Mouse (Mus musculus) kidney, postnatal 4 days (tissue): ENCODE measurements around the gene Gpr37.
A peak's percentile ranks its signal among the peaks of the same experiment; 100 is the strongest.

ENCODE experiments used
- DNase-seq, 2 experiments: peaks; one replicate each; pipeline ENCODE4 v3.0.0; 2021; ENCODE audit warnings: mixed read lengths in 2 of 2

The Gpr37 gene

DNA sequence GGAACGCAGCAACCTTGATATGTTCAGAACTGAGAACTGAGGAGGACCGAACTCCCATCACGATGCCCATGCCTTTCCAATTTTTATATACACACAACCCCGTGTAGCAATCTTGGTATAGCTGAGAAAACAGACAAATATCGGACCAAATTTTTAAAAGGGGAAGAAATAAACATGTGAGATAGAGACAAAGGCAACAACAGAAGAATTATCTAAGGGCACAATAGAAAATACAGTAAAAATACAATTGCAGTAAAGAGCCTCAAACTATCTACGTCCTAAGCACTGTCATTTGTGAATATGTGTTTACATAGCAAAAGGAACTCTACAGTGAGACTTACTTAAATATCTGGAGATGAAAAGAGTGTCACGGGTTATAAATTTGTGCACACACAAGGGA, at the start of gene Gpr37:
Gene Gpr37, minus strand, starts transcription at position 101 of the 400 bp plus-strand sequence.
- DNase-seq: no peak

DNA sequence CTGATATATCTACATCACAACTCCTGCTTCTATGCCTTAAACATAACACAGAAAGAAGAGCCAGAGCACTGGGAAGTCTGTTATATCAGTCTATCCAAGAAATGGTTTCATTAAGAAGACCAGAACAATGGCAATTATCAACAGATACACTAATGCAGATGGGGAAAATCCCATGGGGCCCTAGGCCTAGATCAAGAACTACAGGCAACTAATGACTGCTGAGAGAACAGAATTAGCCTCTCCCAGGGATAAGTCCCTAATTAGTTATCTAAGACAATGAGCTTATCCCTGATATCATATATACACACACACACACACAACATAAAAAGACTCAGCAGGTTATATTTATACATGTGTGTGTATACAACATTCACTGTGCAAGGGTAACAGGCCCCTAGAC, 46.0 kb upstream of the Gpr37 start:
- DNase-seq: no peak

DNA sequence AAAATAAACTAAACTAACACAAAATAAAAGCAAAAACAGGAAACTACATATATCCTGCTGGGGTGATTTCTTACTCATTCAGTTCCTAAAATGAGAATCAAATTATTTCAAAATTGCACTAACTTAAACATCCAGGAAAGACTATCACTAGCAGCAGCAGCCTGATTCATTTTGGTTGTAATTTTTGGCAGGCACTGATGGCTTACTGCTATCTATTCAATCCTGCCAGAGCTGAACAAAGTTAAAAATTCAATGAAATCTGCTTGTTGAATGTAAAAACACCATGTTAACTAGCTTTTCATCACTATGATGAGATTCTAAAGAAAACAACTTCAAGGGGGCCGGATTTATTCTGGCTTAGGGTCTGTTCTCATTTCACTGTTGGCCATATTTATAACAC, 36.0 kb upstream of the Gpr37 start:
- no peak for DNase-seq

DNA sequence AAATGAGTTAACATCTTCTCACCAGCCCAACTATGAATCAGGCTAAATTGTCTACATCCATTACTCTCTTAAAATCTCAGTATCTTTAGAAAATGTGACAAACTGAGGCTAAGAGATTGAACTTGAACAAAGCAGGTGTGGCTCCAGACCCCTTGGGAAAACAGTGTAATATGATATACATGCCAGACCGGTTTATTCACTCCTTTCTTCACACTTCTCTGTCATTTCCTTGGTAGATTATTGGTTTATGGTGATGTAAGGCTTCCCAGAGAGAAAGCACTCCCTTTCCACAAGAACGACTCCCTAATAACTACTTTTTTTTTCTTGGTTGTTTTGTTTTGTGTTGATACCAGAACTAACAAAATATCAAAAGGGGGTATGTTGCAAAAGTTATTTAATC, 20.1 kb upstream of the Gpr37 start:
- DNase-seq: no peak

DNA sequence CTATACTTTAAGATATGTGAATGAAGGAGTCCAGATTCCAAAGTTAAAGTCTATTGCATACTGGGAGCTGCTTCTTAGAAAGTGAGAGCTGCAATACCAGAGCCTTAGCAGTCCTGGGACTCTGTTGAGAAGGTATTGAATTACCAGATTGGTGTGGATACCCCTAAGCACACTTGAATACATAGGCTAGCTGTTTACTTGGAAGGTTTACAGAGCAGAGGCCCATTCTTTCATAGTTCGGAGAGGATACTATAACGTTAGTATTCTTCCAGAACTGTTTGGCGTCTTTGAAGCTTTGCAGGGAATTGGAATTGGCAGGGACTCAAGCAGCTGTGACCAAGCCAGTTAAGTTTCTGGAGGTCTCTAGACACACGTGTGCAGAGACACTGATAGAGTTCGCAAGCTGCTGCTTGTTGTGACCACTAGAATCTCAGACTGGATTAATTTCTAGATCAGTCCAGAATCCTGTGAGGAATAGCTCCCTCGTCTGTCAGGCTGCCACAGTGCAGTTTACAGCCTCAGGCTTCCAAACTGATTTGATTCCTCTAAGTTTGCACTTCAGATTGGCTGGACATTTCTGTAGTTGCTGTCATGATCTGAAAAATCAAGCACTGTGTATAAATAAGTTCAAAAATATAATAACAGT, 18.8 kb upstream of the Gpr37 start:
- peak; percentile 60 to 63 for DNase-seq

DNA sequence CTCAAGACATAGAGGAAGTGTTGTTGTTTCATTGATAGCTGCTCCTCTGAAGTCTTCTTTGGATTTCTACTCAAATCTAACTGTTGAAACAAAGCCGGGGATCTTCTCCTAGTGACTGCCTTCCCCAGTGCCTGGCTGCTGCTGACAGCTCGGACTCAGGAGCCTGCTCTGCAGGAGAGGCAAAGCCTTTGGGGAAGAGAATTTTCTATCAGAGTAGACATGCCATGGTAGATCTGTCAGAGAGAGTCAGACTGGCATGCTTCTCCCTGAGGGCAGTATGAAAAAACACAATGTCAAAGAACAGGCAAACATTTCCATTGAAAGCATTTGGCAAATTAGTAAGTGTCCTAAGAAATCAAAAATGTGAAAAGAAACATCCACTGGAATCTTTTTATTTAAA, 9.4 kb upstream of the Gpr37 start:
- DNase-seq: no peak

DNA sequence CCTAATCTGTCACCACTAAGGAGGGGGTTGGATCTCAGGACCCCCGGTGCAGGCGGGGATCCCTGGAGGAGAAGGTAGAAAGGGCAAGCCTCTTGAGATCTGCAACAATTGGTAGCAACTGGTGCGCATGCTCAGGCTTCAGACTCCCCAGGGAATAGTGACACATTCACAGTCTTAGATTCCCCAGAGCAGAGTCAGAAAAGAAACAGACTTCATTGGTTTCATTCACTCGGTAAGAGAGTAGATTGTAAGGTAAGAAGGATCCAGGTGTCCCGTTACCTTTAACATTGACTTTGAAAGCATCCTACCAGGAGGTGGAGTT, 284 bp downstream of the Gpr37 start:
- peak; percentile 33 to 48 for DNase-seq

DNA sequence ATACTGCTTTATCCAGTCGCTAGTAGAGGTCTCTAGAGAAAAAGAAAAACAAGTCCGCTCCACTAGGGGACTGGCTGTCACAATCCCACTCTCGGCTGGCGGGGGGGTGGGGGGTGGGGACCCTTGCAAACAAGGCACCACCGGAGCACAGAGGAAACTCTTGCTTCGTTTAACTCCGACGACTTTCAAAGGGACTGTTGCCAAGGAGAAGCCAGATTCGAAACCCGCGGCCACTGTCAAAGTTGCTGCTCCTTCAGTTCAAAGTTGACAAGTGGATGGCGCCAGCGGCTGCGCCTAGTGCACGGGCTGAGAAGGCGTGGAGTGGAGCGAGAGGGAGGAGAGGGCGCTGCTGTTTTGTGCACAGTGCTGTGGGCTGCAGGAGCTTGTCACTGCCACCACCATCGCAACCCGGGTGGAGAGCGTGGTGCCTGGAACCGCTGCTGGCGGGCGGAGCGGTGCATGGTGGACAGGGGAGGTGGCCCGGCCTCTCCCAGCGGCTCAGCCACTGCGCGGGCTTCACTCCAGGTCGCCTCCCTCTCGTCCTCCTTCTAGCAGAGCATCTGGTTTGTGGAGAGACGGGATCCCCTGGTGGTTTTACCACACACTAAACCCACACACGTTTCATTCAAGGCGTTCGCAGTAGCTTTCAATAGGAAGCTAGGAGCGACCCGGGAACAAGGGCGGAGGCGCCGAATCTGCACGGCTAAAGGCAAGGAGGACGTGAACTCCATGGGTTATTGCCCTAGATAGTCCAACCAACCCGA, 827 bp downstream of the Gpr37 start:
- peak; percentile 46 to 58 for DNase-seq

DNA sequence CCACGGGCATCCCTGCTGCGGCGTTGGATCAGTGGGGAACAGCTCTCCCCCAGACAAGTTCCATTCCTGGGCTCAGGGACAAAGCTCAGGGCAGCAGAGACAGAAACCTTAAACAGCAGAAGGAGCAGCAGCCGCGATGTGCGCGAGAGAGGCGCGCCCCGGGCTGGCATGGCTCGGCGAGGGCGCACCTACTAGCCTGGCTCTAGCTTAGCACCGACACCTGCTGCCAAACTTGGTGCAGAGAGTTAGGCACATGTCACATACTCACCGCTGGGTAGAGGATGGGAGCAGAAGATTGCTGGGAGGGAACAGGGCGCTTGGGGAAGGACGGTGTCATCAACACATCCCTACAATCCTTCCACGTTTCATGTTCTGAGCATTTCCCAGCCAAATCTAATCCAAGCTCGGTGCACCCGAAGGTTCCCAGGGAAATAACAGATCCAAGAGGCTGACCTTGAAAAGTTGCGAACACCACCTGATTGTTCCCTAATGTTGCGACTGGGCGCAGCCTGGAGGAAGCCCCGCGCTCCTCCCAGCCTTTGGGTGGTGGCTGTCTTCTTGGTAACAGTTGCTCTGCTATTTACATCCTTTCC, 1.5 kb downstream of the Gpr37 start:
- DNase-seq: peak; percentile 2 to 6

DNA sequence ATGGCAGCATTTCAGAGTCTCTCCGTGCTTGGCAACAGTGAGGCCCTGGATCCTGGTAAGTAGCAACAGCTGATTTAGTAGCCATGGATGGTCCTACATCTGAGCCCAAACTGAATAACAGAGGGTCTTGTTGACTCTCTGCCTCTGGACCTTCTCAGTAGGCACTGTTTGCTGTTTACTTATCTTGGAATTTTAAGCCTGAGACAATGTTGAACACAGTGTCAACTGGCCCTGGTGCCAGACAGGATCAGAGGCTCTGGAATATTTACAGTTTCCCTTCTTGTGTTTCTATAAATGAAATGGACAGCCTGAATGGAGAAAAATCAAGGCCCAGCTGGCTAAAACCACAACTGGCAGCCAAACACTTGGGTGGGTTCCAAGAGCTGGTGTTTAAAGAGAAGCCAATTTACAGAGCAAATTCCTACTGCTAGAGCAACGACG, 3.7 kb downstream of the Gpr37 start:
- DNase-seq: peak; percentile 8 to 22

DNA sequence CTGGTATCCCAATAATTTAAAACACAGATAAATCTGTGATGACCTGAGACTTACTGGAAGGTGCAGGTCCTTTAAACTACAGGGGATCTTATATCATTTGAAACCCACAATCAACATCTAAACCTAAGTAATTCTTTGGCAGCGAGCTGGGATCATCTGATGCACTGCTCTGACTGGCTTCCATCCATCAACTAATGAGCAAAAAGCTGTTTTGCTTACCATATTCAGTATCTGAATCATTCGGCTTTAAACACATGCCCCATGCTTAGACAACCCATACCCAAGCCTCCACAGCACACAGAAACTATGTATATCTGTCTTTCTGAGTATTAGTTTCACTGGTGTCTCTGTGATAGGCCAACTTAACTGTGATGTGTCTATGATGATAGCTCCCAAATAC, 6.1 kb downstream of the Gpr37 start:
- DNase-seq: no peak

DNA sequence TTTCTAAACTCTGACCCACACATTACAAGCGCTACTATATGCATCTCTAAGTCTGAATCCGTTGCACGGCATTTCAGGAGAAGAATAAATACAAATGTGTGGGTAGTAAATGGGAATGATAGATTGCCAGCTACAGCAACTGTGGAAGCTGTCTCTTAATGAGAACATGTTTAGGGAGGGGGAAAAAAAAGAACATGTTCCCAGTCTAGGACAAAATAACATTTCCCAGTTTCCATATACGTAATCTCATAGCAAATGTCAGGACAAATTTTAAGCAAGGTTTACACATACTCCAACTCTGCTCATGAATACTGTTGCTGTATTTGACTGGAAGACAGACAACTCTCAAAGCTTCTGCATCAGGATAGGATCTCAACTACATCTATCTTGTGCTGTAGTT, 15.4 kb downstream of the Gpr37 start:
- no peak for DNase-seq

DNA sequence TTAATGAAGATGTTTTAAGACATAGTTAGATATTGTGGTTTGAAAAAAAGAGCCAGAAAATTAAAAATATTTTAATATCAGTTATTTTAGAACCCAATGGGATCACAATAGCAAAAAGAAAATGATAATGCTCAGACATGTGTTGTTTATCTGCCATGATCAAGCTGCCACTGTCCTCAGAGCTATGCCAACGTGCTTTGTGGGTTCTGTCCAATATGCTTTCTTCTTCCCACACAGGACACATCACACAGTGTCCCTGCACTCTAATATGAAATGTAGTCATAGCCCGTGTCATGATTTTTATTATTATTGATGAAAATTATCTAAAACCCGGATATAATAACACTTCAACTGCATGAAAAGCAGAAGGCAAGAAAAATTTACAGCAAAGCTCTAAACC, 16.7 kb downstream of the Gpr37 start:
- DNase-seq: no peak

DNA sequence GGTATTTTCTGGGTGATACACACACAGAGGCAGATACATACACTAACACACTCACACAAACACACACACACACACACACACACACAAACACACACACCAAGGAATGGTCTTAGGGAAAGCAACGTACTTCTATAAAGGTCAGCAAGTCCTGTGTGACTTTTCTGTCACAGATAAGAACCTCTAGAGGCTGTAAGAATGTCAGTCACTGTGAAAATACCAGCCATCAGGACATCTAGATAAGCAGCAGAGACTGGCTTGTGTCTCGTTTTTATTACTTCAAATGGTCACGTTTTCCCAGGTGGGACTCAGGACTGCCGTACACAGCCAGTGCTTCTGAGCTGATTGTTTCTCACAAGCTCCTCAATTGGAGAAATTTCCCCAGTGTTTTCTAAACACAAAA, 20.4 kb downstream of the Gpr37 start:
- DNase-seq: no peak

DNA sequence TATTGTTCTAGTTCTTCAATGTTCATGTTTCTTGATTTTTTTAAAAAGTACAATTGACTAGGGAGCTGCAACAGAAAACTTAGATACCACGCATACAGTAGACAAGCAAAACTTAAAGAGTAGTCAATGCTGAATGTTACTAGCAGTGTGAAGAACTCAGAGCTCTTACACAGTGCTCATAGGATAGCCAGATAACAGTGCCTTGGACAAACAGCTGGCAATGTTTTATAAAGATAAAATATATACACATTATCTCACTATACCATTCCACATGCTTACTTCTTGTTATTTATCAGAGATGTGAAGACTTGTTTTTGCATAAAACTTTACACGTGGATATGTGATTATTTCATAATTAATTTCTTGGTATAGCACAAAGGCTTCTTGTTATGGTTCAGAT, 26.6 kb downstream of the Gpr37 start:
- DNase-seq: no peak

DNA sequence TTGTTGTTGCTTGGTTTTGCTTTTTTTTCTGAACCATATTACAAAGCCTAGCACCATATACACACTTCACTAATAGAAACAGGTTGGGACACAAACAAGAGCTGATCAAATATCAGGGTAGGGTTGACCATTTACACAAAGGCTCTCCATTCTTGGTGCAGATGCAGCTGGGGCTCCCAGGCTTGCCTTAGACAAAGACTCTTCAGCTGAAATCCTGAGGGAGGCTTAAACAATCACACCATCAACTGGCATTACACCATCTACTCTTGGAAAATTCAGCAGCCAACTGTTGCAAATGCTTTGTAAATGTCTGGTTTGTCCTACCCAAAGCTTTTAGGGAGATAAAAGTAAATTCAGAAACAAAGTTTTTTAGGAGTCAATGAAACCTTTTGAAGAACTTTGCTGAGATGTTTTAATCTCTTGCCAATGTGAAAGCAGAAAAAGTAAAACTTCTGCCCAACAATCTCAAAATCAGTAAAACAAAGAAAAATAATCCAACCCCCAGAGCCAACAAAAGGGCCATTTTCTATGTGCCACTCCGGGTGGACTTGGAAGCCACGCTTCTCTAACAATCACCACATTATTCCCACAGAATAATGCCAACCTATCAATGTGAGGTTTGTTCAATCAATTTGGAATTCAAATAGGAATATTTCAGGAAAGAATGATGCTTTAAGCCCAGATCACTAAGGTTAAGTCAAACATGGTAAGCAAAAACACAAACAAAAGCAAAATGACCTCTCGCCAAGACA, 30.4 kb downstream of the Gpr37 start:
- no peak for DNase-seq
